Mouse (Mus musculus): ENCODE measurements around the gene 1600014C23Rik. TPM values are rescaled to one million over a fixed set of nuclear protein-coding genes. Genes with fewer than 3 reads are reported as not detected.

1600014C23Rik gene
- 0.24 TPM in 1 of 2 replicates, not detected in the other for polyA plus RNA-seq (2012; rRNA removed)

DNA sequence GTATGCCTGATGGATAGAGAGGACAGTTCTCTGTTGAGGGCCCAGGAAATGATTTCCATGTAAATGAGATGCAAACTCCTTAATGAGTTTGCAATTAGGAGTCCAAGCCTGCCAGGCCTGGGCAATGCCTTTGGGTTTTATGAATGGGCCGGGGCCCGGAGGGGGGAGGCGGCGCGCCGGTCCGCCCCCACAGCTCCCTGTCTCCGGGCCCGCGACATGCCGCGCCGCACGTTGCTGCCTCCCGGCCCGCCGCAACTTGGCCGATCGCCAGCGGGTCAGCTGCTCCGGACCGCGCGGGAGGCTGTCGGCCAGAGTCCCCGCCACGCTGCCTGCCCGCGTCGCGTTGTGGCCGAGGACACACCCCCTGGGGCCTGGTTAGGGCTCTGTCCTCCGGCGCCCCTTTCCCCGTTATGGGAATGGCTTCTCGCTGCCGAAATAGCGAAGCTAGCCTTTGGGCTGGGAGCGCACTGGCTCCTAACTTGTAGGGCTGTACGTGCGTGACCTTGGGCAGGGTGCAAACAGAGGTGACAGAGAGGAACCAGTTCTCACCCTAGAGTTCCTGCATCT lies at the start of gene 1600014C23Rik:
TSS of gene 1600014C23Rik (minus strand) at position 110 of the 567 bp plus-strand sequence.

DNA sequence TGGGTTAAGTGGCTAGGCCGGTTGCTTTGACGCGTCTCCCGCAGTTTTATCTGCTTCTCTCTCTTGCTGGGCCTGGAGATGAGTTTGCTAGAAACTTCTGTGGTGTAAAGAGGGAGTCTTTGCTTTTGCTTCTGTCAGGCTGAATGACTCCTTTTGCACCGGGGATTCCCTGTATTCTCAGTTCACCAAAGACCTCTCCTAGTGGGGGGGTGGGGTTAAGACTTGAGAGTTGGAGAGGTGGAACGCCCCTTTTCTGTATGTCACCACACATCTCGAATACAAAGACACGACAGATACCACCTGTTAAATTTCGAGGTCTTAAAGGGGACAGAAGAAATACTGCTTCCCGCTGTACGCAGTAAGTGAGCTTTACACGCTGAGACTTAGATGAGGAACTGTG lies 46.9 kb downstream of the 1600014C23Rik start, which contains the start of gene Tmem63b:
TSS of gene Tmem63b (minus strand) at position 190 of the 400 bp plus-strand sequence.

DNA sequence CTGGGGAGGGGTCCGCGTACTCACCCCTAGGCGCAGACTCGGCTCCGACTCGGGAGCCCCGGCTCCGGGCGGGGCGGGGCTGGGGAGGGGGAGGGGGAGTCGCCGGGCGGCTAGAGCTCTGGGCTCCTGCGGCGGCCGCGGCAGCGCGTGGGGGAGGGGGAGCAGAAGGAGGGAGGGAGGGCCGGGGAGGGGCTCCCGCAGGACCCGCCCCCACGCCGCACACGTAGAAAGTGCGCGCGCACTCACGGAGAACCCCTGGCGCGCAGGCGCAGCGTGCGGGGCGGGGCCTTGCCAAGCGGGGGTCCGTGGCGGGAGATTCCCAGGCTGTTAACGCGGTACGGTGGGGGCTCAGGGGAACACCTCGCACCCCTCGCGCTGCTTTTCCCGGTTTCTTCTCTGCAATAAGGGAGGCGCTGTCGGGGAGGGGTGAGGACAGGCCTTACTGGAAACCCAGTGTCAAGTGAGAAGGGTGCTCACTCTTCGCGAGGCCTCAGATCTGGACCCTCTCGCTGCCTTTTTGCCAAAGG lies 47.5 kb downstream of the 1600014C23Rik start, which contains the start of gene Mrpl14:
TSS of gene Mrpl14 (plus strand) at position 230 of the 527 bp plus-strand sequence.

Other genes with a start within 250 kb of the 1600014C23Rik start
- gene Aars2, start 227.0 kb downstream of the 1600014C23Rik start, polyA plus RNA-seq (2012; rRNA removed) = 22.7 and 22.8 TPM in 2 replicates
- gene Tcte1, start 210.4 kb downstream of the 1600014C23Rik start, polyA plus RNA-seq (2012; rRNA removed) = 0.52 and 0.53 TPM in 2 replicates
- 27.9 and 29.9 TPM in 2 replicates for gene Tmem151b, start 184.2 kb downstream of the 1600014C23Rik start, polyA plus RNA-seq (2012; rRNA removed)
- gene Nfkbie, start 178.1 kb downstream of the 1600014C23Rik start, polyA plus RNA-seq (2012; rRNA removed) = 3.1 and 3.6 TPM in 2 replicates
- 68.9 and 77.4 TPM in 2 replicates for gene Slc35b2, start 170.0 kb downstream of the 1600014C23Rik start, polyA plus RNA-seq (2012; rRNA removed)
- 1,024 and 1,065 TPM in 2 replicates for gene Hsp90ab1, start 160.6 kb downstream of the 1600014C23Rik start, polyA plus RNA-seq (2012; rRNA removed)
- 47.3 and 50.7 TPM in 2 replicates for gene Slc29a1, start 134.2 kb downstream of the 1600014C23Rik start, polyA plus RNA-seq (2012; rRNA removed)
- gene Mymx, start 131.7 kb downstream of the 1600014C23Rik start, polyA plus RNA-seq (2012; rRNA removed) = 0.45 and 8.2 TPM in 2 replicates
- gene Capn11, start 74.5 kb downstream of the 1600014C23Rik start, polyA plus RNA-seq (2012; rRNA removed) = 0.06 and 1.9 TPM in 2 replicates
- 87.6 and 93.0 TPM in 2 replicates for gene Mrpl14, start 47.5 kb downstream of the 1600014C23Rik start, polyA plus RNA-seq (2012; rRNA removed)
- gene Tmem63b, start 46.9 kb downstream of the 1600014C23Rik start, polyA plus RNA-seq (2012; rRNA removed) = 247 and 260 TPM in 2 replicates